Mouse (Mus musculus) MEL-GATA-1-ER (cell line): ENCODE results near the gene Mgp.
"Not testable (repeated sequence)": the region's sequence is repeated elsewhere in the genome, so short reads cannot be mapped to it uniquely, and the experiment has no call there.

ENCODE experiments used
- DNase-seq: peaks from one replicate; pipeline ENCODE4 v3.0.0-alpha.2; 2012; ENCODE audit warnings: low read depth; ENCODE audit errors: extremely low read depth

Gene Mgp

GRCm38 (mm10) chr6:136898222-136898621 is 22.6 kb upstream of the Mgp start:
- DNase-seq, result no peak

- no peak for DNase-seq
Measured at GRCm38 (mm10) chr6:136897789-136898188, 22.2 kb upstream of the Mgp start.

- no peak for DNase-seq
Measured at GRCm38 (mm10) chr6:136894532-136895339, 19.1 kb upstream of the Mgp start.

- DNase-seq, result no peak
Measured at GRCm38 (mm10) chr6:136892002-136892401, 16.4 kb upstream of the Mgp start.

GRCm38 (mm10) chr6:136889554-136889953 is 13.9 kb upstream of the Mgp start:
- DNase-seq, result no peak

- no peak for DNase-seq
Measured at GRCm38 (mm10) chr6:136889067-136889466, 13.4 kb upstream of the Mgp start.

GRCm38 (mm10) chr6:136887854-136888253 is 12.2 kb upstream of the Mgp start:
- DNase-seq, result no peak

DNA sequence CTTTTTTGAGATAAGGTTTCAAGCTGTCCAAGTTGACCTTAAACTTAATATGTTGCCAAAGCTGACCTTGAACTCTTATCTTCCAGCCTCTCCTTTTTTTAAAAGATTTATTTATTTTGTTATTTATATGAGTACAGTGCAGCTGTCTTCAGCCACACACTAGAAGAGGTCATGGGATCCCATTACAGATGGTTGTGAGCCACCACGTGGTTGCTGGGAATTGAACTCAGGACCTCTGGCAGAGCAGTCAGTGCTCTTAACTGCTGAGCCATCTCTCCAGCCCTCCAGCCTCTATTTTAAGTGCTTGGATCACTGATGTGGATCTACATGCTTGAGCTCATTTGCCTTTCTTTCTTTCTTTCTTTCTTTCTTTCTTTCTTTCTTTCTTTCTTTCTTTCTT is 9.1 kb upstream of the Mgp start:
- not testable (repeated sequence) for DNase-seq

- DNase-seq, result no peak
Measured at GRCm38 (mm10) chr6:136883961-136884360, 8.3 kb upstream of the Mgp start.

- no peak for DNase-seq
Measured at GRCm38 (mm10) chr6:136883431-136883915, 7.8 kb upstream of the Mgp start.

- DNase-seq, result no peak
Measured at GRCm38 (mm10) chr6:136881678-136882077, 6.1 kb upstream of the Mgp start.

DNA sequence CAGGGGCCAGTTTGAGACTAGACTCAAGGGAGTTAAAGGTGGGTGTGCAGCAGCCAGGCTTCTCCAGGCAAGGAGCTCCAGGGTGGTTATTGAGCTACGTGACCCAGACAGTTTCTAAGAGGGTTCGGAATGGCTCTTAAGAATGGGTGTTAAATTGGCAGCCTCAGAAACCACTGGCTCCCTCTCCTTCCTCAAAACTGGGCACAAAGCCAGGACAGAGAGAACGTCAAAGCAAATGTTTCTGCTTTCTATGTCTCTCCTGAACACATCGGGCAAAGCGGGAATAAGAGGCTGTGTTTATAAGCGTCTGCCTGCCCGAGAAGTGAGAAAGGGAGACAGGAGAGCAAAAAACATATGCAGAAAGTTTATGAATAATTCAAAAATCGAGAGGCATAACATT is 1.0 kb downstream of the Mgp start:
- DNase-seq, result no peak

DNA sequence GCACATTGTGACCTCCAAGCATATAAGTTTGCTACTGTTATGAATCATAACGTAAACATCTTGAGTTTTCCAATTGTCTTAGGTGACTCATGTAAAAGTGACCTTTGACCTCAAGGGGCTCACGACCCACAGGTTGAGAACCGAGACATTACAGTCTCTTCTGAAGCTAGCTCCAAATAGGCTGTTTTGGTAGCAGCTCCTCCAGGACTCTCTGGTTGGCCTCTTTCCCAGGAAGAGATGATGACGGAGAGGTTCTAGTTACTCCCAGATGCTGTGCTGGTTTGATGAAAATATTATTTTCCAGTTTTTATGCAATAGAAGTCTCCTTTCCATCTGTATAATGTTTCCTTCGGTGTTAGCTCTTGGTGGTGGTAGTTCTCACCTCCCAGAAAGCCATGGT is 6.7 kb downstream of the Mgp start:
- no peak for DNase-seq

DNA sequence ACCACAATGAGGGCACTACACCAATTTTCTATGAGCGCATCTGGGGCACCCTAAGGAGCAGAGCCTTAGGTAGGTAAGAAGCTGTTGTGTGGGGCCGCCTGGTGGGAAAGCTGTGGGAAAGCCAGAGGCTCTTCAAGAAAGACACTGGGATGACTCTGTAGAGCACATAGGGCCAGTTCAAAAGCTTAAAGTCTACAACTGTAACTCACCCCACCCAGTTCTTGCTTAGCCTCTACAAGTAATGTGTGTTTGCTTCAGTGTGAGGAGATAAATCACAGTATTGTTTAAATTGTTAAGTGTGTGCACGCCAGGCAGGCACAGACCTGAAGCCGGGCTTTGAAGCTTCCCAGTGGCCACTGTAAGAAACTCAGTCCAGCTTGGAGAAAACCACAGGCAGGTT is 9.5 kb downstream of the Mgp start:
- no peak for DNase-seq

GRCm38 (mm10) chr6:136865360-136865759 is 10.3 kb downstream of the Mgp start:
- DNase-seq, result no peak

GRCm38 (mm10) chr6:136861020-136861419 is 14.6 kb downstream of the Mgp start:
- DNase-seq, result peak; percentile 38

DNA sequence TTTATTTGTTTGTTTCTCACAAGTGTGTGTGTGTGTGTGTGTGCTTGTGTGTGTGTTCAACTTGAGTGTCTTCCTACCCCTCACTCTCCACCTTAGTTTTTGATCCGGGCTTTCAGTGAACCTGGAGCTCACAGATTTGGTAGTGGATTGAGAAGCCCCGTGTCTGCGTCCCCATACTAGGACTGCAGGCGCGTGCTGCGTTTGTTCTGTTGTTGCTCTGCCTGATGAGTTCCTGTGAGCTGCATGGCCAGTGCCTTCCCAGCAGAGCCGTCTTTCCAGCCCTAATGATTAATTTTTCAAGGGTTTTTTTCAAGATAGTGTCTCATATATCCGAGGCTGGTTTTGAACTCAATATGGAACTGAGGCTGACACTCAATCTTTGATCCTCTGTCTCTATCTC is 17.2 kb downstream of the Mgp start:
- no peak for DNase-seq

DNA sequence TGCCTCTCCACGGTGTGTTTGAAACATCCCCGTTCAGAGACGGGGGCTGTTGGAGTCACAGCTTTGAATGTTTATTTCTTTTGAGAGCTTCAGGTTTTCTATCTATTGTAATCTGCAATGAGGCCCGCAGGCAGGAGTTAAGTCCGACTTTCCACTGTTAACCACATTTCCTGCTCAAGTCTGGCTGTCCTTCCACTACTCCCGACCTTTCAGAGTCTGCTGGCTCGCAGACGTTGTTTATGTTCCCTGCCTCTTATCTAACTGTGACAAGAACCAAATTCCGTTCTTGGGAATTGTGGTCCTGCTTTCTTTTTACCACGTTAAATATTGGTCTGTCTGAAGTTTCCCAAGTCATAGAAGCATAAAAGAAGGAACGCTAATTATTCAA is 17.8 kb downstream of the Mgp start:
- DNase-seq, result no peak

- DNase-seq, result peak; percentile 78
Measured at GRCm38 (mm10) chr6:136857186-136857872, 18.3 kb downstream of the Mgp start, which contains the start of gene Art4. Art4 (minus strand) TSS chr6:136857733.

GRCm38 (mm10) chr6:136856071-136856636 is 19.5 kb downstream of the Mgp start:
- no peak for DNase-seq

DNA sequence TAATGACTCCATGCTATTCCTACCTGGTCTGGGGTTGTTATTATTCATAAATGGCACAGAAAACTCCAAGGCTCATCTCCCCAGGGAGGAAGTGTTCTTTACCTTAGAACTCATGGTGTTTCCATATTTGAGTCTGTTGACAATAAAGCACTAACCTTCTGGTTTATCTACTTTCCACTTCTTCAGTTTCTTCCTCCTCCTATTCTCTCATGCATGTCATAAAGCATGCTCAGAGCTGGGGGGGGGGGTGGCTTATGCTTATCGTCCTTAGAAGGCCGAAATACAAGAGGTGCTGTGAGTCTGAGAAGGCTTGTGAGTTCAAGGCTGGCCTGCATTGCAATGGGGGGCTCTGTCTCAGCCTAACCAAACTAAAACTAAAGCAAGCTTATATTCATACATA is 20.4 kb downstream of the Mgp start:
- peak; percentile 39 for DNase-seq

DNA sequence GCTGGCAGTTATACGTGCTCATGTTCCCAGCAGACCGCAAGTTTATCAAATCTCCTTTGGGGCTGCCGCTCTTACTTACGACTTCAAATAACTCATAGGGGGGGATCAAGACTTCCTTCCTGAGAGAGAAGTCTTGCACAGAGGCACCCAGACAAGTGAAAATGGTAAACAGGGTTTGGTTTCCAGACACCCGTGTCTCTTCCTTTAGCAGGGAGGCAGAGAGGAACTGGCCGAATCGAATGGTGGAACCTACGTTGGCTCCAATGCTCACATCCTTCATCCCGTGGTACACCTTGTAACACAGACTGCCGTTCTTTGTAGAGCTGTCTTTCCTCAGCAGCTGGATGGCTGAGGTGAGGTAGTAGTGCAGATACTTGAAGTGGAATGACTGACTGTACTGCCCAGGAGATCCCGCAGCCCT is 21.3 kb downstream of the Mgp start:
- no peak for DNase-seq
